Mouse (Mus musculus): ENCODE measurements around the gene Sae1. TPM values are rescaled to one million over a fixed set of nuclear protein-coding genes. Genes with fewer than 3 reads are reported as not detected.

Gene Sae1
- polyA plus RNA-seq, 1 experiment from 2014 or later = 246 TPM

DNA sequence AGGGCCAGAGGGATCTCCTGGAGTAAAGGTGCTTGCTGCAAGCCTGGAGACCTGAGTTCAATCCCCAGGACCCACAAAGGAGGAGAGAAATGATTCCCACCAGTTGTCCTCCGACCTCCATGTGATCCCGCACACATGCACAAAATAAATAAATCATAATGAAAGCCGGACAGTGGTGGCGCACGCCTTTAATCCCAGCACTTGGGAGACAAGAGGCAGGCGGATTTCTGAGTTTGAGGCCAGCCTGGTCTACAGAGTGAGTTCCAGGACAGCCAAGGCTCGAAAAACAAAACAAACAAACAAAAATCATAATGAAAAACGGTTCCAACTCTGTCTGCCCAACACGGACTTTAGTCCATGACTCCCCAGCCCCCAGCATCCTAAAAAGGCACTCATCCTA is 102.7 kb downstream of the Sae1 start:
- no peak for DNase-seq (ENCODE audit: low spot score)

DNA sequence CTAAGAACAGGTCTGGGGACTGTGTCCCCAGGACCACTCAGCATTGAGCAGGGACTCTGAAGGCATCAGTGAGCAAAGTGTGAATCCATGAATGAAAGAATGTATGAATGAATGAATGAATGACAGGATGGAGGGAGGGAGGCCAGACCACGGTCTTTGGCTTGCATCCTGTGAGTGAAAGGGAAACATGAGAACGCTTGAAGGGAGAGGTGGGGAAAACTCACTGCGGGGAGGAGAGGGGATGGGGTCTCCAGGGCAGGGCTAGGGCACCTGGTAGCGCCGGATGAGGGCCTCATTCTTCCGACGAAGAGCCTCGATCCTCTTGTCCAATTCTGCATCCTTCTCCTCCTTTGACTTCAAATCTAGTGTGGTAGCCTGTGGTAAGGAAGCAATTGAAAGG is 103.6 kb downstream of the Sae1 start:
- no peak for DNase-seq (ENCODE audit: low spot score)

DNA sequence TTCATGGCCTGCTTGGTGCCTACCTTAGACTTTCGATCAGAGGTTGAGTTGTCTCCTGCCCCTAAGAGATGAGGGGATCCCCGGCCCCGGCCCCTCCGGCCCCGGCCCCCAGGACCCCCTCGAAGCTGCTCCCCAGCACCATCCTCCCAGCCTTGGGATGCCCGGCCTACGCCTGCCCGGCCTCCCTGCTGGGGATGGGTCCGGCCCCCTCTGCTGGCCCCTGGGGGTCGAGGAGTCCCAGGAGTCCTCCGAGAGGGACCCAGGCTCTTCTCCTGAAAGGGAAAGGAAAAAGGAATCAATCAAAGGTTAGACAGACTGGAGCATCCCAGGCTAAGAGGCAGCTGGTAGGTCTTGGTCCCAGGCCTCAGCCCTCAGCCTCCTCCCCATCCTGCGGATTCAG is 105.3 kb downstream of the Sae1 start:
- no peak for DNase-seq (ENCODE audit: low spot score)

DNA sequence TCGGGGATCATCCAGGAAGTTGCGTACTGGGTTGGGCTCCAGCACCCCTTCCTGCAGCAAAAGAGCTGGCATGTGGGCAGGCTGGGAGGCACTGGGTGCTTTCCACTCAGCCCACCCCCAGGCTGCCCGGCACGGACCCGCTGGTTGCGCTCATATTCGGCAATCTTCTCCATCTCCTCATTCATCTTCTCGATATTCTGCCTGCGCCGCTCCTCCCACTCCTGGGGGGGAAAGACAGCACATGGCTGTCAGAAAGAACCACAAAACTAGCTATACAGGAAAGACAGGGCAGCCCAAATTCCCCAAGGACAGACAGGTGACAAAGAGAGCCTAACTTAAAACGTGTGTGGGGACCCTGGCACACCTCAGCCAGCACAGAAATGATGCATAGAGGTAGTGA is 106.9 kb downstream of the Sae1 start:
- no peak for DNase-seq (ENCODE audit: low spot score)

GRCm38 (mm10) chr7:16274922-16275890 is 112.4 kb downstream of the Sae1 start:
- no peak for DNase-seq (ENCODE audit: low spot score)

GRCm38 (mm10) chr7:16273766-16274140 is 113.9 kb downstream of the Sae1 start:
- peak; percentile 90 for DNase-seq (ENCODE audit: low spot score)

- peak; percentile 92 for DNase-seq (ENCODE audit: low spot score)
Observed at GRCm38 (mm10) chr7:16273081-16273765, 114.4 kb downstream of the Sae1 start, which contains the start of gene Inafm1. Gene Inafm1 (minus strand): TSS chr7:16273617.

- DNase-seq (ENCODE audit: low spot score) = peak; percentile 64
Observed at GRCm38 (mm10) chr7:16272681-16273080, 114.9 kb downstream of the Sae1 start.

GRCm38 (mm10) chr7:16271139-16271538 is 116.5 kb downstream of the Sae1 start:
- DNase-seq (ENCODE audit: low spot score) = no peak

Other genes starting within 250 kb of the Sae1 start
- 20.7 and 21.1 TPM in 2 replicates for gene Meis3, start 212.7 kb downstream of the Sae1 start, polyA plus RNA-seq (2015; fragmentation: Nextera tagmentation; extraction: Ambion mirVana)
- 18.4 and 18.7 TPM in 2 replicates for gene Dhx34, start 165.8 kb downstream of the Sae1 start, polyA plus RNA-seq (2015; fragmentation: Nextera tagmentation; extraction: Ambion mirVana)
- 0.04 and 0.14 TPM in 2 replicates for gene C5ar2, start 143.7 kb downstream of the Sae1 start, polyA plus RNA-seq (2015; fragmentation: Nextera tagmentation; extraction: Ambion mirVana)
- gene C5ar1, start 128.3 kb downstream of the Sae1 start, polyA plus RNA-seq (2015; fragmentation: Nextera tagmentation; extraction: Ambion mirVana) = 1.1 and 1.2 TPM in 2 replicates
- gene Inafm1, start 114.2 kb downstream of the Sae1 start, polyA plus RNA-seq (2015; fragmentation: Nextera tagmentation; extraction: Ambion mirVana) = 6.2 and 7.6 TPM in 2 replicates
- 15.9 and 21.9 TPM in 2 replicates for gene Ccdc9, start 101.0 kb downstream of the Sae1 start, polyA plus RNA-seq (2015; fragmentation: Nextera tagmentation; extraction: Ambion mirVana)
- 8.0 and 9.2 TPM in 2 replicates for gene Bbc3, start 79.4 kb downstream of the Sae1 start, polyA plus RNA-seq (2015; fragmentation: Nextera tagmentation; extraction: Ambion mirVana)
- gene Zc3h4, start 13.1 kb upstream of the Sae1 start, polyA plus RNA-seq (2015; fragmentation: Nextera tagmentation; extraction: Ambion mirVana) = 12.2 and 15.9 TPM in 2 replicates
- gene Tmem160, start 65.0 kb upstream of the Sae1 start, polyA plus RNA-seq (2015; fragmentation: Nextera tagmentation; extraction: Ambion mirVana) = 148 and 149 TPM in 2 replicates
- 0.31 and 0.52 TPM in 2 replicates for gene Npas1, start 89.9 kb upstream of the Sae1 start, polyA plus RNA-seq (2015; fragmentation: Nextera tagmentation; extraction: Ambion mirVana)
- gene Arhgap35, start 227.2 kb upstream of the Sae1 start, polyA plus RNA-seq (2015; fragmentation: Nextera tagmentation; extraction: Ambion mirVana) = 3.8 and 4.0 TPM in 2 replicates

All from thymus, postnatal 0 days (tissue).